Mouse (Mus musculus) neural tube, embryonic 11.5 days (tissue): Measurements from ENCODE around the gene Rab11fip5. TPM values are rescaled to one million over a fixed set of nuclear protein-coding genes. Genes with fewer than 3 reads are reported as not detected.

Experiments used
- ATAC-seq: fragments of 200-750 bp; cut with Nextera tagmentation; 2 replicates; pipeline ENCODE4 v1.8.0; 2017; ENCODE audit warnings: moderate number of reproducible peaks, mild to moderate bottlenecking, moderate TSS enrichment, moderate library complexity; ENCODE audit not compliant: insufficient read depth, low FRiP score, low TSS enrichment
- DNase-seq: peaks from one replicate; pipeline ENCODE4 v3.0.0-alpha.2; 2015; ENCODE audit warnings: low spot score
- H3K27ac ChIP-seq: fragments of 300-500 bp; sonication (generic); 2 replicates; pipeline ENCODE4 v1.5.1; 2014; ENCODE audit warnings: low read depth, mild to moderate bottlenecking, low read length
- H3K27me3 ChIP-seq: fragments of 300-500 bp; sonication (generic); 2 replicates; pipeline ENCODE4 v1.6.1; 2014; ENCODE audit warnings: mild to moderate bottlenecking, low read length, mixed read lengths; ENCODE audit not compliant: control insufficient read depth, insufficient read depth
- H3K36me3 ChIP-seq: fragments of 300-500 bp; sonication (generic); 2 replicates; pipeline ENCODE4 v1.6.1; 2014; ENCODE audit warnings: mild to moderate bottlenecking, low read length, moderate library complexity, mixed read lengths; ENCODE audit not compliant: control insufficient read depth, insufficient read depth
- H3K4me1 ChIP-seq: fragments of 300-500 bp; sonication (generic); 2 replicates; pipeline ENCODE4 v1.6.1; 2014; ENCODE audit warnings: low read length, mixed read lengths; ENCODE audit not compliant: control insufficient read depth, insufficient read depth
- H3K4me2 ChIP-seq: fragments of 300-500 bp; sonication (generic); 2 replicates; pipeline ENCODE4 v1.6.1; 2014; ENCODE audit warnings: low read depth, mild to moderate bottlenecking, moderate library complexity
- H3K4me3 ChIP-seq: fragments of 300-500 bp; sonication (generic); 2 replicates; pipeline ENCODE4 v1.5.1; 2014; ENCODE audit warnings: low read depth, low read length
- H3K9ac ChIP-seq: fragments of 300-500 bp; sonication (generic); 2 replicates; pipeline ENCODE4 v1.6.1; 2014; ENCODE audit warnings: mild to moderate bottlenecking, low read length
- H3K9me3 ChIP-seq: fragments of 300-500 bp; sonication (generic); 2 replicates; pipeline ENCODE4 v1.6.1; 2016; ENCODE audit warnings: low read length; ENCODE audit not compliant: control insufficient read depth
- WGBS: fragments of 180-500 bp; shearing (Covaris S2); extraction: QIAGEN DNeasy Blood & Tissue Kit; methylation state at CpG from one replicate; pipeline ENCODE4 v1.1.7; 2014; 5-methylcytosine and 5-hydroxymethylcytosine counted together
- polyA plus RNA-seq: library from polyadenylated mRNA; unstranded; fragments of >200 nt; fragmentation: Nextera tagmentation; extraction: Ambion mirVana; gene quantifications from 2 replicates; pipeline ENCODE4 v1.2.1, GENCODE M21; 2014

Gene Rab11fip5
- polyA plus RNA-seq, 1 experiment from 2014 or later: 4.4 TPM

GRCm38 (mm10) chr6:85399715-85400114 is 25.3 kb upstream of the Rab11fip5 start:
- WGBS: 25% methylated on average over 5 of the region's 5 CpGs
- H3K27ac ChIP-seq: no peak overlapping the region

DNA sequence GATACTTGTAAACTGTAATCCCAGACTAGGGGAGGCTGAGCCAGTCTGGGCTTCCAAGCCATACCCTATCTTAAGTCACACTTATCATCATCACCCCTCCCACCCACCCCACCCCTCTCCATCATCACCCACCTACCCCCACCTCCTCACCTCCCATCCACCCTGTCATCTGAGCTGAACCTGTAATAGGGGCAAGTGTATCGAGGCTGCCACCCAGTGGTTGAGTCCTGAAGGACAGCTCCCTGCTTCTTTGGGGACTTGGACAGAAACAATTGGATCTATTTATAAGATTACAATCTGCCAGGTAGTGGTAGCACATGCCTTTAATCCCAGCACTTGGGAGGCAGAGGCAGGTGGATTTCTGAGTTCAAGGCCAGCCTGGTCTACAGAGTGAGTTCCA is 22.7 kb upstream of the Rab11fip5 start:
- Histone ChIP-seq H3K9me3 (no peaks in the 10 kb centered on the region), H3K4me2 (no peak overlapping the region), H3K4me3 (no peak overlapping the region), H3K27ac (no peak overlapping the region), H3K27me3 (no peaks in the 10 kb centered on the region), H3K9ac (no peak overlapping the region), H3K36me3 (no peaks in the 10 kb centered on the region), H3K4me1 (no peaks in the 10 kb centered on the region)
- ATAC-seq: no peak
- 14% methylated on average over 1 of the region's 1 CpGs for WGBS
- DNase-seq: no peak

More at GRCm38 (mm10) chr6:85399715-85400114, 25.3 kb upstream of the Rab11fip5 start:
- Histone ChIP-seq H3K4me1 (no peaks in the 10 kb centered on the region), H3K4me2 (no peak overlapping the region), H3K9me3 (no peaks in the 10 kb centered on the region), H3K4me3 (no peak overlapping the region), H3K27me3 (no peaks in the 10 kb centered on the region), H3K36me3 (no peaks in the 10 kb centered on the region), H3K9ac (no peak overlapping the region)
- no peak for DNase-seq
- no peak for ATAC-seq

GRCm38 (mm10) chr6:85395360-85395759 is 20.9 kb upstream of the Rab11fip5 start:
- 73% methylated on average over 2 of the region's 2 CpGs for WGBS
- Histone ChIP-seq H3K4me3 (no peak overlapping the region), H3K36me3 (no peaks in the 10 kb centered on the region), H3K27me3 (no peaks in the 10 kb centered on the region), H3K4me2 (no peak overlapping the region), H3K4me1 (no peaks in the 10 kb centered on the region), H3K9ac (no peak overlapping the region), H3K9me3 (no peaks in the 10 kb centered on the region), H3K27ac (no peak overlapping the region)
- DNase-seq (no peak), ATAC-seq (no peak)

- peak; percentile 69 for DNase-seq
- H3K27me3 ChIP-seq: no peaks in the 10 kb centered on the region
- 31% methylated on average over 6 of the region's 7 CpGs for WGBS
- H3K4me1 ChIP-seq: no peaks in the 10 kb centered on the region
- ATAC-seq: no peak
- no peak overlapping the region for H3K9ac ChIP-seq
- no peak overlapping the region for H3K4me3 ChIP-seq
- H3K9me3 ChIP-seq: no peaks in the 10 kb centered on the region
- no peak overlapping the region for H3K4me2 ChIP-seq
- no peaks in the 10 kb centered on the region for H3K36me3 ChIP-seq
- no peak overlapping the region for H3K27ac ChIP-seq
Measured at GRCm38 (mm10) chr6:85391803-85392202, 17.4 kb upstream of the Rab11fip5 start.

DNA sequence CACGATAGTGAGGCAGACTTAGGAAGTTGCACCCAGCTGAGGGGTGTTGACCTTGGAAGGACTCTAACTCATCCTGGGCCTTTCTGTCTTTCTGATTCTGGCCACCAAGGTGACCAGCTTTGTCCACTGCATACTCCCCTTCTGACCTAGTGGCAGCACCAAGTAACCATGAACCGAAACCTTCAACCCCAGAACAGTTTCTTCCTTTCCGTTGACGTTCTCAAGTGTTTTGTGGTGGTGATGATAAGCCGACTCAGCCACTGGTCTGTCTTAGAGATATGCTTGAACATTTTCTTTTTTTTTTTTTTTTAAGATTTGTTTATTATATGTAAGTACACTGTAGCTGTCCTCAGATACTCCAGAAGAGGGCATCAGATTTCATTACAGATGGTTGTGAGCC is 14.2 kb upstream of the Rab11fip5 start:
- no peaks in the 10 kb centered on the region for H3K4me1 ChIP-seq
- H3K27me3 ChIP-seq: no peaks in the 10 kb centered on the region
- 73% methylated on average over 5 of the region's 5 CpGs for WGBS
- ATAC-seq: no peak
- no peak overlapping the region for H3K4me2 ChIP-seq
- no peak overlapping the region for H3K27ac ChIP-seq
- DNase-seq: no peak
- no peaks in the 10 kb centered on the region for H3K9me3 ChIP-seq
- H3K36me3 ChIP-seq: no peaks in the 10 kb centered on the region
- no peak overlapping the region for H3K4me3 ChIP-seq
- H3K9ac ChIP-seq: no peak overlapping the region

DNA sequence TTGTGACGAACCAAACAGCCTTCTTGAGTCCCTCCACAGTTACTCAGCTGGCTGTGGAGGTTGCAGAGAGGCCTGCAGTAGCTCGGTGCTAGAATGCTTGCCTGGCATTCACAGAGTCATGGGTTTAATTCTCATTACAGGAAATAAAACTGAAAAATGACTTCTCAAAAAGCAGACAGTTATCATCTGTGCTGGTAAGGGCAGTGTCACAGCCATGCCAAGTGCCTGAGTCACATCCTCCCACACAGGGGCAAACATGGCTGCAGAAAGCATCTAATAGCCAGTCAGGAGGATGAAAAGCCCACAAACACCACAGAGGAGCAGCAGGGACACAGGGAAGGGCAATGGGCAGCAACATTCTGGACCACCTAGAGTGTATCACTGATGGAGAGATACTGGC is 8.4 kb upstream of the Rab11fip5 start:
- 85% methylated on average over 2 of the region's 2 CpGs for WGBS
- Histone ChIP-seq H3K4me1 (no peaks in the 10 kb centered on the region), H3K27me3 (no peaks in the 10 kb centered on the region), H3K36me3 (no peaks in the 10 kb centered on the region), H3K27ac (no peak overlapping the region), H3K9me3 (no peaks in the 10 kb centered on the region), H3K9ac (no peak overlapping the region), H3K4me3 (no peak overlapping the region), H3K4me2 (no peak overlapping the region)
- no peak for ATAC-seq
- DNase-seq: no peak

DNA sequence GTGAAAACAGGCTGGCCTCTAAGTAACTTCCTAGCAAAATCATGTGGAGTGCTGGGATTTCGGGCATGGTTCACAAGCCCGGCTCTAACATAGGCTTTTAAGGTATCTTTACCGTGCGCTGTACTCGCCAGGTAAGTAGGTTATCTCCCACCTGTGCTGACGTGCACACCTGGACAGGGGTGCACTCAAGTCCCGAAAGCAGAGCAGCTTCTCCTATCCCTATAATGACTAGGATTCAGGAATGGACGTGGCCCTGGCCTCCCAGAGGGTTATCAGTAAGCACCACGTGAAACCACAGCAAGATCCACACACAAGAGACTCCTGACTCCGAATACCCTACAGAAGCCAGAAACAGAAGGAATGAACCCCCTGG is 7.2 kb upstream of the Rab11fip5 start:
- ATAC-seq (no peak), DNase-seq (no peak)
- Histone ChIP-seq H3K4me3 (no peak overlapping the region), H3K27ac (no peak overlapping the region), H3K9ac (no peak overlapping the region), H3K36me3 (no peaks in the 10 kb centered on the region), H3K9me3 (no peaks in the 10 kb centered on the region), H3K27me3 (no peaks in the 10 kb centered on the region), H3K4me2 (no peak overlapping the region), H3K4me1 (no peaks in the 10 kb centered on the region)
- WGBS: 82% methylated on average over 10 of the region's 10 CpGs

GRCm38 (mm10) chr6:85380901-85381647 is 6.6 kb upstream of the Rab11fip5 start:
- no peak overlapping the region for H3K27ac ChIP-seq
- peak; percentile 54 for ATAC-seq
- DNase-seq: no peak

DNA sequence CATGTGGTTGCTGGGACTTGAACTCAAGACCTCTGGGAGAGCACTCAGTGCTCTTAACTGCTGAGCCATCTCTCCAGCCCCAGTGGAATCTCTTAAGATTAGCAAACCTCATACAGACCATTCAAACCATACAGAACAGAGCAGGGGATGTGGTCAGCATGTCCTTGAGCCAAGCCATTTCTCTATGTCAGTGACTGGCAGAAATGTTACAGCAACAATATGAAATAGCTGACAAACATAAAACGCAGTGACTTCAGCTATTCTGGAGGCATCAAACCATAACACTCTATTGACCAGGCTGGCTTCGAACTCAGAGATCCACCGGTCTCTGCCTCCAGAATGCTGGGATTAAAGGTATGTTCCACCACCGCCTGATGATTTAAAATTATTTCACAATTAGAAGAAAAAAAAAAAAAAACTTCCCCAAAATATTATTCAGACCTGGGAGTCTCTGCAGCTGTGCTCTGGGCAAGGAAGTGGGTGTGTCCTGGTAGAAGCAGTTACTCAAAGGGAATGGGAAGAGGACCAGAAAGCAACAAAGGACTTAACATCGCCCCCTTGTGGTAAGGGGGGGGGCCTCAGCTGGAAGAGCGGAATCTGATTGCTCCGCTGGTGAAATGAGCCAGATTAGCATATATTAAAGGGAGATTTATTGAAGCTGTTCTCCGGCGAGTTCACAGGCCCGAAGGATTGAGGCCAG is 5.9 kb upstream of the Rab11fip5 start:
- Histone ChIP-seq H3K4me2 (peak overlapping the region; percentile 33), H3K9me3 (no peaks in the 10 kb centered on the region), H3K9ac (no peak overlapping the region), H3K27ac (no peak overlapping the region), H3K36me3 (no peaks in the 10 kb centered on the region), H3K4me1 (no peaks in the 10 kb centered on the region), H3K27me3 (no peaks in the 10 kb centered on the region), H3K4me3 (no peak overlapping the region)
- WGBS: 27% methylated on average over 10 of the region's 10 CpGs
- DNase-seq (peak; percentile 90), ATAC-seq (peak; percentile 86)

More at GRCm38 (mm10) chr6:85380901-85381647, 6.6 kb upstream of the Rab11fip5 start:
- WGBS: 24% methylated on average over 17 of the region's 17 CpGs
- Histone ChIP-seq H3K4me1 (no peaks in the 10 kb centered on the region), H3K9ac (no peak overlapping the region), H3K4me2 (peak overlapping the region; percentile 33), H3K36me3 (no peaks in the 10 kb centered on the region), H3K27me3 (no peaks in the 10 kb centered on the region), H3K4me3 (no peak overlapping the region), H3K9me3 (no peaks in the 10 kb centered on the region)
